Mouse (Mus musculus): ENCODE results near the gene Olfr905.

The Olfr905 gene

DNA sequence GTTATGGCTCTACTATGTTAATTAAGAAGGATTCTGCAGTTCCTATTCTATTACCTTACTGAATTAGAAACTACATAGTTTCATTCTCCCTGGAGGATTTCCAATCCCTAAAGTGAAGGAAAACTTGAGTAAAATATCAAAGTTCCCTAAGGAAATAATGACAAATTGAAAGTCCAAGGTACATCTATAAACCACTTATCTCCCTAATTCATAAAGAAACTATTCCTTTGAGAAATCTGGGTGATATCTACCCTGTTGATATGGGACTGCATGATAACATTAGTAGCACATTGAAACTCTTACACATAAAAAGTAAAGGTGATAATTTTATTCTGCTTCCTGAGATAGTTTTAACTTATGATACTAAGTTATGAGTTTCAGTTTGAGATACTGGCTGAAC is at the start of gene Olfr905:
Olfr905 (plus strand) TSS at position 301 of the 400 bp plus-strand sequence.
- no peak for ATAC-seq (ENCODE audit: low TSS enrichment)

DNA sequence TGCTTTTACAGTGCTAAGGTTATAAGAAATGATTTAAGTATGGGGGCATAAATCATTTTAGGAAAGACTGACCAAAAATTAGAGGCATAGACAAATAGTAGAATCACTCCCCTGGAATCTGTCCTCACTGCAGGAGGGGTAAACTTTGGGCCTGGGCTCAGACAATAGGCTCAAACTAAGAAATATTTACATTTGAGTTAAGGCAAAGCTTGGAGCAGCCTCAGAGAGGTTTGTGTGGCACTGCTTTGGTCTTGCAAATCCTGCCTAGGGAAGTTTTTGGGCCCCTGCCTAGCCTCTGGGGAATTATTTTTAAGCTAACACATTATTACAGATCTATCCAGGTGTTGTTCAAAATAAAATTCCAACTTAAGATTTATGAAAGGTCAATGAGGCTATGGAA is 47.1 kb upstream of the Olfr905 start:
- ATAC-seq (ENCODE audit: low TSS enrichment) = no peak

DNA sequence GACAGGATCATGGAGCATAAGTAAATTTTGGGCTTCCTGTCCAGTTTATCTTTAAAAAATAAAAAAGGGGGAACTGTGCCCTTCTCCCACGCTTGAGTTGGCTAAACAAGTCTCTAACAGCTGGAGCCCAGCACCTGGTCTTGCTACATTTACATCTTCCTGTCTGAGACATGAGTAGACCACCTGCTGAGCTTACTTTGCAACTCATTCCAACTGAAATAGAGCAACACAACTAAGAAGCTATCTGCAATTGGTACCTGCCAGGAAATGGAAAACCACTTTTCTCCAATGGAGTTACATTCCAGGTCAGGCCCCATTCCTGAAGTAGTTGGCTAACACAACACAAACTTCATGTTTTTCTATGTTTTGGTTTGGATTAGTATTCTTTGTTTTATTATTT is 43.9 kb upstream of the Olfr905 start:
- no peak for ATAC-seq (ENCODE audit: low TSS enrichment)

DNA sequence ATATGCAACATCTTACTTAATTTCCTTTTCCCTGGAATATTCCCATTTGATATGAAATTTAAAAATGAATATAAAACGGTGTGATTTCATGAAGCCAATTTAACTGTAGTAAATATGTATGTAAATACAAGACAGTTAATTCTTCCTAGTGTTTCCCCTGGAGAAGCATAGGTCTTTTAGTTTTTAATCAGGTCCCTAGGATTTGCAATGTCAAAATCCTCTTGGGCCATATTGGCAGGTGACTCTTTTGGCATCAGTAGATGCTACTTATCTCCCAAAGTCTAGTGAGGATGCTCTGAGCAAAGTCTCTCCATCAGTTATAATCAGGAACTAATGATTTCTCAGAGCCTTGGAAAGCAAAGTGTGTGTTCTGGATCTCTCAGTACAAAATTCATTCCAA is 41.8 kb upstream of the Olfr905 start, which contains the start of gene Olfr901:
Olfr901 (plus strand) TSS at position 301 of the 400 bp plus-strand sequence.
- no peak for ATAC-seq (ENCODE audit: low TSS enrichment)

DNA sequence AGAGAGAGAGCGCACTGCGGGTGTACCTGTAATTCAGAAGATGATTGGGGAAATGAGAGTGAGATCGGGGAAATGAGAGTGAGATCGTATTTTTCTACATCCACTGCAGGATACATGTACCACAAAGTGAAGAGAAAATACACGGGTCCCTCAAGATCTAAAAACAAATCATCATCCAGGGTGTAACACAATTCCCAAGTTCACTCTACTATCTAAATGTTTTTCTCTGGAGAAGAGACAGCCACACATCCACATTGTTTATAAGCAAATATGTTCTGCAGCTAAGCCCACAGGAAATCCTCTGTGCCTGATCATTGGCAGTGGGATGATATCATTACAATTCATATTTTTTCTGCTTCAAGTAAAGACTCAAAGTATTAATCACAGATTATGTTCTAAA is 23.6 kb upstream of the Olfr905 start, which contains the start of gene Olfr902:
Olfr902 (plus strand) TSS at position 301 of the 400 bp plus-strand sequence.
- ATAC-seq (ENCODE audit: low TSS enrichment) = no peak

DNA sequence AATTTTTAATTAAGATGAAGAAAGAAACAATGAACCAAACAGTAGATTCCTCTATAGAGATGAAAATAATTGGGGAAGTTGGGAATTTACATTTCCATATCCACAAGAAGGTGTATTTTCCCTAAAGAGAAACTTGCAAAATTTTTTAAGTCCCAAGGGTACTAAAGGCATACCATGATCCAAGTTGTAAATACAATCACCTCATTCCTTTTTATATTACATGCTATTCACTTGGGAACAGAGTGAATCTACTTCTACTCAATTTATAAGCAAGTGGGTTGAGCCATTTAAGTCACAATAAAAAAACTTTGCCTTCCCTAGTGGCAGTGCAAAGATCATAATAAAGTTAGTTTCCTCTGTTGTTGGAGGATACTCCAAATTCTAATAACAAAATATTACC is 8.1 kb upstream of the Olfr905 start, which contains the start of gene Olfr904:
Olfr904 (plus strand) TSS at position 301 of the 400 bp plus-strand sequence.
- no peak for ATAC-seq (ENCODE audit: low TSS enrichment)

DNA sequence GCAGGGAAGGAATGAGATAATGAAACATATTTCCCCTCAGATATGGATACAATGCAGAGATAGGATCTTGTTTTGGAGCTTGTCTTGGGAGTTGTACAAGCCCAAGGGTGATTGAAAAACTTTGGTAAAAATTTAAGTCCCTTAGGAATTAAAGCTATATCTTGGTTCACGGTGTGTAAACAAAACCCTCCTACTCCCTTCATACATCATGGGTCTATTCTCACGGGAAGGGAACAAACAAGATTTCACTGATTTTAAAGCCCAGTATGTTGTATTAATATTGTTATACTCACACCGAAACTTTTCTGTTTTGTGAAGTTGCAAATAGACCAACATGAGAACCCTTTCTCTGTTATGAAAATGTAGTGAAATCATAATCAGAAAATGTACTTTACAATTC is 15.9 kb downstream of the Olfr905 start, which contains the start of gene Olfr906:
Olfr906 (plus strand) TSS at position 301 of the 400 bp plus-strand sequence.
- no peak for ATAC-seq (ENCODE audit: low TSS enrichment)

DNA sequence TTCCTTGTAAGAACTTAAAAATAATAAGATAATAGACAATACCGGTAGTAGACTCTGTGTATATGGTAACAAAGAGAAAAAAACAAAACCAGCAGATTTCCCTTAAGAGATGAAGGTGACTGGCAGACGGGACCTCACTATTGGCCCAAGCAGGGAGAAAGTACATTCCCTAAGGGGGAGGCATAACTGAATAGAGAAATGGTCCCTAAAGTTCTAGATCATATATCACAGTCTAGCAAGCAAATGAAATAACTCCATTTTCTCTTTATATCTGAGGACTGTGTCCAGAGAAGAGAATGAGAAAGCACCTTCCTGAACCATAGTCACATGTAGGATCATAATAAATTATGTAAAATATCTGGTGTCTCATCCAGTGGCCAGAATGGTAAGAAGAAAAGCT is 24.6 kb downstream of the Olfr905 start, which contains the start of gene Olfr907:
Olfr907 (plus strand) TSS at position 301 of the 400 bp plus-strand sequence.
- no peak for ATAC-seq (ENCODE audit: low TSS enrichment)

DNA sequence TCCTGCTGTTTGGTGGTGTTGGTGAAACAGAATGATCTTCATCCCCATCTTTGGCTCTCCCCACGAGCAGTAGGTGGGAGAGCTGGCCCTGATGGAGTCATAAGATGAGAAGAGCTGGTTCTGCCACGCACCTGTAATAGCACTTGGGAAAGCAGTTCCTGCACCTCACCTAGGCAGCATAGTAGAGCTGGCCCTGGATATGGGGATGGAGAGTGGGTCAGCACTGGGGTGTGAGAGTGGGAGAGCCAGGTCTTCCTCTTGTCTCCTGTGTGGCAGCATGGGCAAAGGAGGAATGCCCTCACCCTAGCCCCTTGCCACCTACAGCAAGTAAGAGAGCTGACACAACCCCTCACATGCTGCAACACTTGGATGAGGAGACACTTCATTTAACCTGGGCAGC is 41.4 kb downstream of the Olfr905 start:
- ATAC-seq (ENCODE audit: low TSS enrichment) = no peak

DNA sequence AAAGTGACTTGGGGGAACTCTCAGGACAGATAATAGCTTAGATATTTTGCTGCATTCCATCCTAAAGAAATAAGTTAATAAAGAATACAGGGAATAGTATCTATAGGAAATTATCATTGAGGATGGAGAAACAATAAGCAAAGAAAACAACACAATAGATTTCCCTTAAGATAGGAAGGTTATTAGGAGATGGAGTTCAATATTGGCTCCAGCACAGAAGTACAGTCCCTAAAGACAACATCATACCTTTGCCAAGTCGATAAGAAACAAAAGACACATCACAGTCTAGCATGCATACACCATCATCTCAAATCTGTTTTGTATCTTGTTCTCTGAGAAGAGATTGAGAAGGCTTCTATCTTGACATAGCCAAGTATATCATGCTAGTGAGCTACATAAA is 50.4 kb downstream of the Olfr905 start, which contains the start of gene Olfr911-ps1:
Olfr911-ps1 (plus strand) TSS at position 301 of the 400 bp plus-strand sequence.
- ATAC-seq (ENCODE audit: low TSS enrichment) = no peak

All from frontal cortex, adult (tissue).